Mouse (Mus musculus): ENCODE measurements around the gene A730049H05Rik.

DNA sequence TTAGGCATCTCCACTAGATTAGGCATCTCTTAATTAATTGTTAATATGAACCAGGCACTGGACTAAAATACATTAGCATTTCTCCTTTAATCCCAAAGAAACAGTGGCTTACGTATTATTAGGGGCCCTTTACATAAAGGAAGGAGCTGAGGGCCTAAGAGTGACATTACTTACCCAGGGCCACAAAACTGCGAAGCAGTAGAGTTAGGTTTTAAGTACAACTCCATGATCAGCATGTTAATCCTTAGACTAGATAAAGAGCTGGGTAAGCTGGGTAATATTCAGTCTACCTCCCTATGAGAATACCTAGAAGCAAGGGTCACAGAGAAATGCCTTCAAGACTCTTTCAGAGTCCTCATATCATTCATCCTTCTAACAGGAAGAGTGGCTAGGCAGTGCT lies 12.9 kb downstream of the A730049H05Rik start:
- no peak for TF ChIP-seq GATA1 (IDR thresholded peaks at IDR 0.05; ENCODE audit: low read length)
- no peak for TF ChIP-seq TAL1 (IDR thresholded peaks at IDR 0.05; ENCODE audit: low read length)

Measured in erythroblast, embryonic 14.5 days (primary cell).